Mouse (Mus musculus): ENCODE data around the gene Zfp385c. TPM values are rescaled to one million over a fixed set of nuclear protein-coding genes. Genes with fewer than 3 reads are reported as not detected.

The Zfp385c gene
- polyA plus RNA-seq (2012; rRNA removed) = 0.14 and 0.59 TPM in 2 replicates

DNA sequence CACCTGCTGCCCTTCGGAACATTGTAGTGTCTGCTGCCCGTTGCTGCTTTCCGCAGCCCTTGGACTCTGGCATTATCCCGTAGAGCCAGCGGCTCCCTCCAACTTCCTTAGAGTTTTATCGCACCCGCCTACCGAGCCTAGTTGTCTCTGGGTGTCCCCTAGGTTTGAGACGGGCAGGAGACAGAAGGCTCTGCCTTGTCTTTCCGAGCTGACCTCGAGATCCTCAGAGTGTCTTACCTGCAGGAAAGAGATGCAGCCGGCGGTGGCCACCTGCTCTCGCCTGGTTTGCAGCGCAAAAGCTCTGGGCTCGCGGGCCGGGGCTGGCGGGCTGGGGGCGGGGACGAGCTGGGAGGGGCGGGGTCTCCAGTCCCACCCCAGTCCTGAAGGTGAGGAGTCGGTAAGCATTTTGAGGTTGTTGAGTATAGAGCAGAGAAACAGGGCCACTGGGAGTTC is at the start of gene Zfp385c:
Gene Zfp385c (minus strand): TSS at position 292 of the 453 bp plus-strand sequence.
- WGBS = under 1% methylated on average over 23 of the region's 23 CpGs

DNA sequence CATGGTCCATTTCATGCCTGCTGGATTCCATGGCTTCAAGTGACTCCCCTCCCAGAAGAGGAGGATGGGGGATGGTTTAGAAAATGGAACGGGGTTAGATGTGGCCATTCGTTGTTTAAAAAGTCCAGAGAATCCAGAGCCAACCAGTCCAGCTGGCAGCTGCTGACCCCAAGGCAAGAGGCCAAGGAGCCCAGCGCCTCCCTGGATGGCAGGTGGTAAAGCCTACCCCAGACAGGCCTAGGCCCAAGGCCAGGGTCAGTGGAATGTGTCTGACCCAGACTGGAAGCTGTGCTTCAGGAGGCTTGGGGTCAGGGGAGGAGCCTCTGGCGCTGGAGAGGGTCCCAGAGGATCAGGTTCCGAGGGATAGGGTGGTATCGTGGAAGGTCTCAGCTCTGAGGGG is 49.1 kb upstream of the Zfp385c start:
- 75% methylated on average over 6 of the region's 6 CpGs for WGBS
- no peak for DNase-seq (ENCODE audit: low read depth, low spot score)

More for the DNA sequence above, at the start of gene Zfp385c:
- DNase-seq (ENCODE audit: low read depth, low spot score) = no peak

DNA sequence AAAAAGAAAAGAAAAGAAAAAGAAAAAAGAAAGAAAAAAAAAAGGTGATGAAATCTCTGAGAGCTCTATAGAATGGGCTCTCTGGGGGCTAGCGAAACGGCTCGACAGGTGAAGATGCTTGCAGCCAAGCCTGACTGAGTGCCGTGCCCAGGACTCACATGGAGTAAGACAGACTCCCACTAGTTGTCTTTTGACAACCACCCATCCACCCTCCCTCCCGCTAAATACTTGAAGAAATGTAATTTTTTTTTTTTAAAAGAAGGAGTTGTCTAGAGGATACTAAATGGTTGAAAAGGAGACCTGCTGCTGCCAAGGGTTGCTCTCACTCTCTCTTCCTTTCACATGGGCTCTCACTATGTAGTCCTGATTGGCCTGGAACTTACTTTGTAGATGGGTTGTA is 46.5 kb upstream of the Zfp385c start:
- DNase-seq (ENCODE audit: low read depth, low spot score) = no peak
- 11% methylated on average over 5 of the region's 5 CpGs for WGBS

DNA sequence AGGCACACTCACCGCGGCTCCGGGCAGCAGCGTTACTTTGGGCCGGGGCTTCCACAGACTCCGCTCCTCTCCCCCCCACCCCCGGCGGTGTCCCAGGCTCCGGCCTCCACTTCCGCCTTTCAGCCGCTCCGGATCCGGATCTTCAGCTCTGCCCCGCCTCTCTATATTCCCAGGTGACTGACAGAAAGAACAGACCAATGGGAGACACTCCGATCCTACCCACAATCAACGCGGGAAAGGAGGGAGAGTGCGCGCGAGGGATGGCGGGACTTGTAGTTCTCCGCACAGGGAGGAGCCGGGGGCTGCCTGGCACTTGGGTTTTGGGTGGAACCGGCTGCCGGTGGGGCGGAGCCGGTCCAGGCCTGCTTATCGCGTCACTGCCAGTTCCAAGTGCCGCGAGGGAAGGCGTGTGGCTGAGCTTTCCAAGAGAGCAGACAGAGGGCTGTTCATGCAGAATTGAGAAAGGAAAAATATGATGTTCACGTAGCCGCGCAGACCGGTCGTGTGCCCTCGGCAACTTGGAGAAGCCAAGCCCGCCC is 45.9 kb upstream of the Zfp385c start, which contains the start of gene Rab5c:
Gene Rab5c (minus strand): TSS at position 150 of the 539 bp plus-strand sequence.
- DNase-seq (ENCODE audit: low read depth, low spot score) = peak; percentile 99
- WGBS = under 1% methylated on average over 38 of the region's 39 CpGs

DNA sequence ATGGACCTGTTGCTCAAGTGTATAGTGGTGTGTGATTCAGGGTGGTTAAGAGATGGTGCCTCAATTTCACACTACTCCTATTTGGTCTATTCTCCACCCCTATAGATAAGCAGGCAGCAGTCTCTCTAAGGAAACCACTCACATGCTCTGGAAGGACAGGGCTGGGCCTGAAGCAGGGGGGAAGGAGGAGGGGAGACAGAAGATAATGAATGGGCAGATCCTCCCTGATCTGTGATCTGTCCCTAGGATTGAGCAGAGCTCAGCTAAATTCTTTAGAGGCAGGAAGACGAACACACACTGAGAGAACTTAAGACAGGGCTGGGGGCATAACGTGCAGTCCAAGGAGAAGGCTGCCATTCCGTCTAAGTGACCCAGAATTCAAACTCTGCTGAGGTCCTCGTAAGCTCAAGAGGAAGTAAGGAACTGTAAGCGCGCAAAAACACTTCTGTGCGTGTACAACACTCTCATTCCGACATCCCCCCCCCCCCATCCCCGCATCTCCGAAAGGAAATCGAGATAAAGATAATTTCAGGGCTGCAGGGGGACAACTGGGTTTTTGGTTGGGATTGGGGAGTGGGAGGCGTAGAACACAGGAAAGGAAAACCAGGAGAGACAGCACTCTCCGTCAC is 45.0 kb upstream of the Zfp385c start:
- DNase-seq (ENCODE audit: low read depth, low spot score) = no peak
- WGBS = 0% methylated on average over 13 of the region's 13 CpGs

DNA sequence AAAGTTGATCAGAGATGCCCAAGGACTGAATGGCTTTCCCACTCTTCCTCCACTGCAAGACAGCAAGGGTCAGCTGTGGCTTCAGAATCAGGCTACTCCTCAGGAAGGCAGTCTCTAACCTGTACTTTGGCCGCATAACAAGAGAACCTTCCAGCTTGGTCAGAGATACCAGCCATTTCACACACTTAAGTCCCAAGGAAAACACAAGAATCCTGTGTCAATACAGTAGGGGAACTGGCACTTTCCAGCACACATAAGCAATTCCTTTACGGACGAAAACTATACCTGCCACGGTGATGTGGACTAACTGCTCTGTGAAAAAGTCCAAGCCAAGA is 44.5 kb upstream of the Zfp385c start:
- DNase-seq (ENCODE audit: low read depth, low spot score) = no peak
- WGBS = 31% methylated on average over 4 of the region's 4 CpGs

DNA sequence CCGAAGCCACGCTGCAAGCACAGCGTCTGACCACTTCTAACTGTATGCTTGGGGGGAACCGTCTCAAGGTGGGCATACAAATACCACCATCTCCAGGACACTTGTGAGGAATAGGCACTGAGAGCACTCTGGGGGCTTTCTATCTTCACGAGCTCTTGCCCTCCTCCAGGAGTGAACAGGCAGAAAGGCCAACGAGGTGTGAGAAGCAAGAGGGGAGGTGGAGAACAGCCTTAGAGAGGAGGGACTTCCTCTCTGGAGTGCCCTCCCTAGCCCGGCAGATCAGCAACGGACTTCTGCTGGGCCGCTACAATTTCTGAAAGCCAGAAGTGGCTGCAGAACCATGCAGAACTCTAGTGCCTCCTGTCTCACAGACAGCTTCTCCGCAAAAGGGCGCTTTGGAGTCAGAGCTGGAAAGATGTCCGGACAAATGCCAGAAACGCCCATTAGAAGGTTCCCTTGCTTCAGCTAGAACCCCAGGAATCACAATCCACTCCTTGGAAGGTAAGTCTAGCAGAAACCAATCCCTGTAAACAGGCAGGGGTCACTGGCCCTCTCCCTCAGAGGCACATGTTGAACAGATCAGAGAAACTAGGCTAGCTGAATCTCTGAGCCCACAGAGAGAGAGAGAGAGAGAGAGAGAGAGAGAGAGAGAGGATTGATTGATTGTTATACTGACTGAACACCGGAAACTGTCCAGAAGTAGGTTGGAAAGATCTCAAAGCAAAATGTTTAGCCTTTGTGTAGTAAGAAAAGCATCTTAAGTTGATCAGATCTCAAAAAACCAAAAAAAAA is 43.9 kb upstream of the Zfp385c start:
- DNase-seq (ENCODE audit: low read depth, low spot score) = no peak
- WGBS = 66% methylated on average over 14 of the region's 14 CpGs

DNA sequence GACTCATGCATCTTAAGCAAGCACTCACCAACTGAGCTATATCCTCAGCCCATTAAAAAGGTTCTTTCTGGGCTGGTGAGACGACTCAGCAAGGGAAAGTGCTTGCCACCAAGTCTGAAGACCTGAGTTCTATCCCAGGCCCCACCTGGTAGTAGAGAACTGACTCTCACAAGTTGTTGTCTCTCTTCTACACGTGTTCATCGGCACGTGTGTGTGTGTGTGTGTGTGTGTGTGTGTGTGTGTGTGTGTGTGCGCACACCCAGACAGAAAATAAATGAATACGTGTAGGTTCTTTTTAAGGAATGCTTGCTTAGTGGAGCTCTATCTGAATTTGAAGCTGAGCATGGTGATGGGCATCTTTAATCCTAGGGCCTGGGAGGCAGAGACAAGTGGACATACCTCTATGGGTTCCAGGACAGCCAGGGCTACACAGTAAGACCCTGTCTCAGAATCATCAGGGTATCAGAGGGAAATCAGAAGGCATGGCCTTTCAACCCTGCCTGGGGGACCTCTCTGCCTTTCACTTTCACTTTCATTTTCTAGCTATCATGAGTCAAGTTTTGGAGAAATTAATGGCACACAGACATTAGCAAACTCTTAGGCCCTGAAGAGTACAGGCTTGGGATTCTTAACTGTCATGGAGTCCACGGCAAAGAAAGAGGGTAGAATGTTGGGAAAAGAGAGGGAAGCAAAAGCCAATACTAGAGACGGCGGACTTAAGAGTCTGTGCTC is 43.0 kb upstream of the Zfp385c start:
- no peak for DNase-seq (ENCODE audit: low read depth, low spot score)
- 81% methylated on average over 9 of the region's 9 CpGs for WGBS

DNA sequence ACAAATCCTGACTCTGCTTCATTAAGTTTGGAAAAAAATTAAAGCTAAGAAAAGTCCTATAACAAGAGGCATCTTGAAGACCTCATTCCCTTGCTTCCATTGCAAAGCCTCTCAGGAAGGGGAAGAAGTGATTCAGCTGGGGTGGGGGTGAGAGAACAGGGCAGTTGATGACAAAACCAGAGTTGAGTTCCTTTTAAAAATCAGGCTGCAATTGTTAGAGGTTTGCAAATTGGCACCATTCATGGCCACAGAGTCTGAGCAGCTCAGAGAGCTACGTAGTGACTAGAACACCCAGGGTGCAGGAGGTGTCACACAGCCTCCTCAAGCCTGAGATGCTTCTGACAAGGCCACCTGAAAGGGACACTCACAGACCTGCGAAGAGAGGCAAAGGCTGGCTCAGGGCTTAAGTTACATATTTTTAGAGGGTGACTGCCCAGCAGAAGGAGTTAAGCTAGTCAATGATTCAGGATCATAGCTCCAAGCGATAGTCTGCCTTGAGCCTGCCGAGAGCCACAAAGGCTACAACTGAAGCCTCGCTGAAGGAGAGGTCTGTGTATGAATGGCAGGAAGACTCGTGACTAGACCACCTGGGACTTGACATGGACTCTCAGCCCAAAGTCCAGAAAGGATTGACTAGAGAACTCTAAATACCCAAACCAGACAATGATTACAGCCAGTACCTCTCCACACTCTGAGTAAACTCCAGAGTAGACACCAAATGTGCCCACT is 38.4 kb upstream of the Zfp385c start:
- no peak for DNase-seq (ENCODE audit: low read depth, low spot score)
- WGBS = 80% methylated on average over 6 of the region's 6 CpGs

DNA sequence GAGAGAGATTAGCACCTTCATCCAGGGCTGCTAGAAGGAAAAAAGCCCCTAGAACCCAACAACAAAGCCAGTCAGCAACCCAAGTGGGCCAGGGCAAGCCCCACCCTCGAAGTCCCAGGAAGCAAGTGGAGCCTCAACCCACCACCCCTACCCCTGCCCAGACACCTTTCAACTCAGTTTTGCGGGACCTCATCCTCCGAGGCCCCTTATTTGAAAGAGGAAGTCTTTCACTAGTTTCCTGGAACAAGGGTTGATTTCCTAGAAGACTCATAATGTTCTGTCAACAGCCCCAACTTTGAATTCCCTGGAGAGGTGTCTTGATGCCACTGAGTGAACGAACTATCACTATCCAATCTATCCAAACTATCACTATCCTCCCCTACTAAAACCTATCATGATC is 37.7 kb upstream of the Zfp385c start:
- no peak for DNase-seq (ENCODE audit: low read depth, low spot score)
- 71% methylated on average over 4 of the region's 4 CpGs for WGBS

DNA sequence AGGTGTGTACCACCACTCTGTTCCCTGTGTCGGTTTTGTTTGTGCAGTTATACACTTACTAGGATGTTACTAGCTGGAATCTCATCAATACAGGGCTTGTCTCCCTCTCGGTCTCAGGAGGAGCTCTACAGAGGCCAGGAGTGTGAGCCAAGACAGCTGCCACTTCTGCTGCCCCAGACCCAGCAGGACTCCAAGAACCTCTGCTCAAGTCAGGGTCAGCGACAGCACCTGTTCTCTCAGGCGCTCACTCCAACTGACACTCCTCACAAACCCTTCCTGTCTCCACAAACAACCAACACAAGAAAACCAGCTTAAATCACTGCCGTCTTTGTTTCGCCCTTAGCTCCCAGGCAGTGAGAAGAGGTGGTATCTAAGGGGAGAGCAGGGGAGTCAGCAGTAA is 36.3 kb upstream of the Zfp385c start:
- no peak for DNase-seq (ENCODE audit: low read depth, low spot score)
- WGBS = 87% methylated on average over 6 of the region's 6 CpGs

DNA sequence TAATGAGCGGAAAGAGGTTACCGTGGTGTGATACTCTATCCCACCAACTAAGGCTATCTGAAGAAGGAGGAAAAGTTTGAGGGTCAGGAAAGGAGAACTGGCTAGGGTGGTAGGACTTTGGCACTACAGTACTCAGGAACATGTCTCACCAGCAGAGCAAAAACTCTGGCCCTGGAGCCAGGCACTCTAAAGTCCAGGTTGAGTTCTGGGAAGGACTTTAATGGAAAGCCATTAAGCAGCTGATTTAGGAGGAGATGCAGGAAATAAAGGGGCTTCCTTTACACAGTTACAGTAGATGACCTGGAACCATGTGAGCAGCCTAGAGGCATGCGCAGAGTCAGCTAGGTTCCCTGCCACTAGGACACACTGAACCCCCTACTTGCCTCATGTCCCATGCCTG is 34.9 kb upstream of the Zfp385c start:
- 95% methylated on average over 3 of the region's 3 CpGs for WGBS

DNA sequence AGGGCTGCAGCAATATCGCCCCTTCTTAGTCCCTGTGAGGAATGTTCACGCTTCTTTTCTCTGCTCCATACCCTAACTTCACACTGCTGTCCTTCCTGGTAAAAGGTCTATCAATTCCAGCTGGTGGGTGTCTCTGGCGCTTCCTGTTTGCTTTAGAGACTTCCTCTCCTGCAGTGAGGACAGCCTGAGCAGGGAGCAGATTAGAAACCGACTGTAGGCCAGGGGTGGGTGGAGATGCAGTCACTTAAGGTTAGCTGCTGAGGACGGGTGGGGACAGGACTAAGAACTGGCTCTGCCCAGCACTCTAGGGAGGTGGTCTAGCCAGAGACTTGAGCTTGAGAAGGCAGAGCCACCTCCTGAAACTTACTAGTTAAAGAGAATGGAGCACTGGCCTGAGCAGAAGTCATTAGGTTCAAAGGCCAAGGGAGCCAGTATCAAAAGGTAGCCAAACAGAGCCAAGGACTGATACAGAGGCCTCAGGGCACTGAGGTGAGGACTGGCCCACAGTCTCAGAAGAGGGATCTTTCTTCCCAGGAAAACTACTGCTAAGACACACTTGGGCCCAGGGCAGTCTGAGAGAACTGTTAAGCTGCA is 32.8 kb upstream of the Zfp385c start:
- 28% methylated on average over 5 of the region's 5 CpGs for WGBS
- no peak for DNase-seq (ENCODE audit: low read depth, low spot score)

More for the DNA sequence above, 34.9 kb upstream of the Zfp385c start:
- no peak for DNase-seq (ENCODE audit: low read depth, low spot score)

DNA sequence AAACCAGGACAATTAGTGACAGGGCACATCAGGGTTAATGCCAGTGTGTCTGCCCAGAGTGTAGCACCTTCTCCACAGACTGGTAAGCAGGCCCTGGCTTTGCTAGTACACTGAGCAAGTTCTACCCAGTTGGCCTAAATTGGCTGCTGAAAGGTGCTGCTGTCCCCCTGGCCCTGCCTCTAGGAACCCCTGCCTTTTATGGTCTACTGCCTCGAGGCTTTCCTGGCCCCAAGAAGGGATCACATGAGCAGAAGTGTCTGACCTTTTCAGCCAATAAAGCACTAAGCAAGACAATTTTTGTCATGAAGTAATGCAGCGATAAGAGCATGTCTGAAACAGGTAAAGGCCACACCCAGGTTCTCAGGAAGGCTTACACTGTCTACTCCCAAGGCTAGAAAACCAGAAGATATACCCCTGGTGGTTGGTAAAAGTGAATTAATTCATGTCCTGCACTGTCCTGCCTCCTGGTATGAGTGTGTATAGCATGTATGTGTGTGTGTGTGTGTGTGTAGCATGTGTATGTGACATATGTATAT is 30.3 kb upstream of the Zfp385c start:
- WGBS = 32% methylated on average over 2 of the region's 2 CpGs
- DNase-seq (ENCODE audit: low read depth, low spot score) = no peak

DNA sequence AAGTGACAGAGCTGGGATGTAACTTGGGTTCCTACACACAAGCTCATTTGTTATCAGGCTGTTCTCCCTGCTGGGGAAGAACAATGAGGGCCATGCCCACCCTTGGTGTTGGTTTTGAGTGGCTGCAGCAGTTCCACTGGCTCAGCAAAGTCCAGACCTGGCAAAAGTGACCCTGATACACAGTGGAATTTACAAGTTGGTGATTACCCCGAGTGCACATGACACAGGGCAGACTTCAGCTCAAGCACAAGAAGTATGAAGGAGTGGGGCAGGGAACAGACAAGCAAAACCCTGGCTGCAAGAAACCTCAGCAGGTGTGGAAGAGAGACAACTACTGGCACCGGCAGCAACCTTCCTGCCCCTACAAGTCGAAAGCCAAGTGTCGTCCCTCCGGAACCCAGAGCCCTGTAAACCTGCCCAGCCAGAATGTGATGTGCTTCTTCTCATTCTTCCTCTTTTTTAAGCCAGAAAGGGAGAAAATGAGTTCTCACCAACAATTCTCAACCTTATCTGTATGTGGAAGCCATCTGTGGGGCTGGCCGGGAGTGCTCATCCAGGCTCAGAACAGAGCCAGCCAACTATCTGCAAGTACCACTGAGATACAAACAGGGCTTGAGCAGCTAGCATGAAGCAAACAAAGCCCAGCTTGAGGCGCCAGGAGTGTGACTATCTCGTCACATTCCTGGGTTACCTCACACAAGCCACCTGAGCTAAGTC is 29.7 kb upstream of the Zfp385c start:
- WGBS = 63% methylated on average over 8 of the region's 8 CpGs

DNA sequence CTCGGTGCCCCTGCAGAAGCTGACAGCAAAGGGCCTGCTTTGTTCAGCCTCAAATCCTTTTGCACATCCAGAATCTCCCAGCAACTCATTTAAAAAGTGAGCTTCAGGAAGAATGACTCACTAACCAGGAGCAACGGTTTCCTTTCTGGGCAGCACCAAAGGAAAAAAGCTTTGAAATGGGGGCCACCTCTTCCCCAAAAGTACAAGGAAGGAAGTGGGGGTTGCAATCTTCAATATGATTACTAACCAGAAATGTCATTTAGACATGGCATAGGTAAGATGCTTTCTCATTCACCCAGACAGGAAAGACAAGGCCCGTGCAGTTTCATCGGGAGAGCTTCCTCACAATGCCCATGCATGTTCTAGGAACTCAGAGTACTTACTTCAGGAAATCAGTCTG is 29.0 kb upstream of the Zfp385c start:
- 56% methylated on average over 4 of the region's 4 CpGs for WGBS

More for the DNA sequence above, 29.7 kb upstream of the Zfp385c start:
- no peak for DNase-seq (ENCODE audit: low read depth, low spot score)

DNA sequence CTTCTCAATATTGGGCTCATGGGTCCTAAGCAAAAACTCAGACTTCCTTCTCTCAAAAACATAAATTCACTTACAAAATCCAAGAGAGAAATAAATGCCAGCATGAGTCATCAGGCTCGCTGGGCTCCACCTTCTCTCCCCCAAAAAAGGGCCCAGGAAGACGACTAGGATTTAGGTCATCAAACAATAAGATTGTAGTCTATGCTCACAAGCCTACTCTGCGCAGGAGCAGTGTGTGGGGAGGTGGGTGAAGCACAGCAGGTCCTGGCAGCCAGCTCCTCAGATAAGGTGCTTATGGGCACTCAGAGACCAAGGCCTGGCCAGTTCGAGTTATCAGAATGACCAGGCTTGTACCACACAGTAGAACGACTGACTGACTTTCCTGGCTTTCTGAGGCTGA is 28.1 kb upstream of the Zfp385c start:
- WGBS = 48% methylated on average over 5 of the region's 5 CpGs
- no peak for DNase-seq (ENCODE audit: low read depth, low spot score)

More for the DNA sequence above, 29.0 kb upstream of the Zfp385c start:
- no peak for DNase-seq (ENCODE audit: low read depth, low spot score)

DNA sequence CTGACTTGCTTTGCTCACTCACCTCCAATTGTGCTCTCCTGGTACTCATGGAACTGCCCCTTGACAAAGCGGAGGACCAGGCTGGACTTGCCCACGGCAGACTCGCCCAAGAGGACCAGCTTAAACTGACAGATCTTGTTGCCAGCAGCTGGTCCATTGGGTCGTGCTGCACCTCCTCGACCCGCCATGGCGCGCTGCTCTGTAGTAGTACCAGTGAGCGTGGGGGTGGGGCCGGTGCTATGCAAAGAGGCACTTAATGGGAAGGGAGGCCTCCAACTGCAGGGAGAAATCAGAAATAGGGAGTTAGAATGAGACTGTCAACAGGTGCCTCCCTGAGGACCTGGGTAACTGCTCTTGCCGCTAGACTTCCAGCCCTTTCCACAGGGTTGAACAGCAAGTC is 27.6 kb upstream of the Zfp385c start:
- DNase-seq (ENCODE audit: low read depth, low spot score) = no peak
- WGBS = 87% methylated on average over 11 of the region's 11 CpGs
